Mouse (Mus musculus) limb, embryonic 13.5 days (tissue): ENCODE results near the gene Surf2. TPM values are rescaled to one million over a fixed set of nuclear protein-coding genes. Genes with fewer than 3 reads are reported as not detected.
A peak's percentile ranks its signal among the peaks of the same experiment; 100 is the strongest.

ENCODE experiments used
- ATAC-seq: fragments of 200-750 bp; cut with Nextera tagmentation; 2 replicates; pipeline ENCODE4 v1.8.0; 2017; ENCODE audit warnings: low read depth, moderate number of reproducible peaks, moderate TSS enrichment; ENCODE audit not compliant: low FRiP score
- H3K27ac ChIP-seq: fragments of 300-500 bp; sonication (generic); 2 replicates; pipeline ENCODE4 v1.5.1; 2015; ENCODE audit warnings: inconsistent platforms, mild to moderate bottlenecking, moderate library complexity
- H3K27me3 ChIP-seq: fragments of 300-500 bp; sonication (generic); 2 replicates; pipeline ENCODE4 v1.6.1; 2015; ENCODE audit warnings: mild to moderate bottlenecking, inconsistent platforms
- H3K36me3 ChIP-seq: fragments of 300-500 bp; sonication (generic); 2 replicates; pipeline ENCODE4 v1.6.1; 2015; ENCODE audit warnings: inconsistent platforms, mild to moderate bottlenecking, moderate library complexity
- H3K4me1 ChIP-seq: fragments of 300-500 bp; sonication (generic); 2 replicates; pipeline ENCODE4 v1.6.1; 2015; ENCODE audit warnings: inconsistent platforms
- H3K4me2 ChIP-seq: fragments of 300-500 bp; sonication (generic); replicated peaks from 2 replicates; pipeline ENCODE4 v1.6.1; 2015; ENCODE audit warnings: inconsistent platforms, mild to moderate bottlenecking, moderate library complexity
- H3K4me3 ChIP-seq: fragments of 300-500 bp; sonication (generic); 2 replicates; pipeline ENCODE4 v1.5.1; 2015; ENCODE audit warnings: moderate library complexity, mild to moderate bottlenecking, inconsistent platforms
- H3K9ac ChIP-seq: fragments of 300-500 bp; sonication (generic); 2 replicates; pipeline ENCODE4 v1.6.1; 2015; ENCODE audit warnings: mild to moderate bottlenecking, inconsistent platforms
- H3K9me3 ChIP-seq: fragments of 300-500 bp; sonication (generic); 2 replicates; pipeline ENCODE4 v1.6.1; 2016; ENCODE audit warnings: inconsistent platforms
- WGBS: fragments of 180-500 bp; shearing (Covaris S2); methylation state at CpG from one replicate; pipeline ENCODE4 v1.1.7; 2015; 5-methylcytosine and 5-hydroxymethylcytosine counted together
- polyA plus RNA-seq: library from polyadenylated mRNA; unstranded; fragments of >200 nt; fragmentation: Nextera tagmentation; extraction: Ambion mirVana; gene quantifications from 2 replicates; pipeline ENCODE4 v1.2.1, GENCODE M21; 2015

The Surf2 gene
- polyA plus RNA-seq, 1 experiment from 2014 or later: 42.0 TPM

GRCm38 (mm10) chr2:26920190-26920855, 4.2 kb downstream of the Surf2 start:
- no peak for ATAC-seq
- H3K36me3 ChIP-seq: peaks cover 76% of the 10 kb centered on the region
- no peak overlapping the region for H3K4me3 ChIP-seq
- H3K27ac ChIP-seq: no peak overlapping the region; the same call in 1 of the 2 replicates
- peaks cover 23% of the 10 kb centered on the region for H3K4me1 ChIP-seq
- H3K9me3 ChIP-seq: no peaks in the 10 kb centered on the region
- WGBS: 85% methylated on average over 6 of the region's 6 CpGs
- H3K4me2 ChIP-seq: no peak overlapping the region
- H3K9ac ChIP-seq: no peak overlapping the region
- no peaks in the 10 kb centered on the region for H3K27me3 ChIP-seq

GRCm38 (mm10) chr2:26921784-26922183, 5.6 kb downstream of the Surf2 start:
- peaks cover 91% of the 10 kb centered on the region for H3K36me3 ChIP-seq
- no peak for ATAC-seq
- WGBS: 70% methylated on average over 9 of the region's 9 CpGs
- H3K9me3 ChIP-seq: no peaks in the 10 kb centered on the region
- H3K27ac ChIP-seq: no peak overlapping the region
- no peak overlapping the region for H3K9ac ChIP-seq
- H3K4me3 ChIP-seq: no peak overlapping the region
- H3K4me2 ChIP-seq: no peak overlapping the region
- no peaks in the 10 kb centered on the region for H3K27me3 ChIP-seq
- peaks cover 15% of the 10 kb centered on the region for H3K4me1 ChIP-seq

- peak overlapping the region; percentile 15; the same call in 1 of the 2 replicates for H3K9ac ChIP-seq
- no peaks in the 10 kb centered on the region for H3K27me3 ChIP-seq
- H3K27ac ChIP-seq: no peak overlapping the region
- no peaks in the 10 kb centered on the region for H3K9me3 ChIP-seq
- H3K36me3 ChIP-seq: peaks cover 87% of the 10 kb centered on the region
- H3K4me1 ChIP-seq: peaks cover 42% of the 10 kb centered on the region
- no peak for ATAC-seq
- H3K4me3 ChIP-seq: no peak overlapping the region
- H3K4me2 ChIP-seq: no peak overlapping the region
- 90% methylated on average over 6 of the region's 6 CpGs for WGBS
Observed at GRCm38 (mm10) chr2:26927745-26928476, 11.7 kb downstream of the Surf2 start.

- Histone ChIP-seq H3K4me2 (no peak overlapping the region), H3K36me3 (peaks cover 62% of the 10 kb centered on the region), H3K9me3 (no peaks in the 10 kb centered on the region), H3K4me1 (peaks cover 42% of the 10 kb centered on the region), H3K4me3 (no peak overlapping the region), H3K27me3 (no peaks in the 10 kb centered on the region), H3K9ac (no peak overlapping the region; the same call in 1 of the 2 replicates), H3K27ac (no peak overlapping the region)
- WGBS: 40% methylated on average over 1 of the region's 1 CpGs
- ATAC-seq: no peak
Observed at GRCm38 (mm10) chr2:26930390-26930789, 14.2 kb downstream of the Surf2 start.

- H3K36me3 ChIP-seq: peaks cover 41% of the 10 kb centered on the region
- no peaks in the 10 kb centered on the region for H3K27me3 ChIP-seq
- H3K9ac ChIP-seq: peak overlapping the region; percentile 100
- no peaks in the 10 kb centered on the region for H3K9me3 ChIP-seq
- peak; percentile 58 for ATAC-seq
- peaks cover 41% of the 10 kb centered on the region for H3K4me1 ChIP-seq
- H3K4me2 ChIP-seq: peak overlapping the region; percentile 82
- H3K4me3 ChIP-seq: peak overlapping the region; percentile 97
- H3K27ac ChIP-seq: peak overlapping the region; percentile 91
- WGBS: 1% methylated on average over 49 of the region's 49 CpGs
Observed at GRCm38 (mm10) chr2:26932473-26933303, 16.5 kb downstream of the Surf2 start.

- Histone ChIP-seq H3K9ac (peak within 1 kb of the TSS; percentile 100), H3K27me3 (no peaks in the 10 kb centered on the region), H3K27ac (peak within 1 kb of the TSS; percentile 91), H3K36me3 (peaks cover 33% of the 10 kb centered on the region), H3K4me1 (peaks cover 36% of the 10 kb centered on the region), H3K4me2 (peak within 1 kb of the TSS; percentile 82), H3K9me3 (no peaks in the 10 kb centered on the region), H3K4me3 (peak within 1 kb of the TSS; percentile 97)
- ATAC-seq: peak; percentile 94
- under 1% methylated on average over 58 of the region's 70 CpGs for WGBS
Observed at GRCm38 (mm10) chr2:26933304-26934055, 17.3 kb downstream of the Surf2 start, which contains the start of the genes Surf4 and Stkld1. Gene Surf4 (minus strand): TSS chr2:26933928. Gene Stkld1 (plus strand): TSS chr2:26934047.

GRCm38 (mm10) chr2:26935286-26935685, 19.1 kb downstream of the Surf2 start:
- Histone ChIP-seq H3K9ac (no peak overlapping the region), H3K9me3 (no peaks in the 10 kb centered on the region), H3K27ac (no peak overlapping the region), H3K4me3 (no peak overlapping the region), H3K4me1 (peaks cover 22% of the 10 kb centered on the region), H3K36me3 (peaks cover 15% of the 10 kb centered on the region), H3K4me2 (no peak overlapping the region), H3K27me3 (no peaks in the 10 kb centered on the region)
- ATAC-seq: no peak
- 89% methylated on average over 2 of the region's 2 CpGs for WGBS

- no peak overlapping the region for H3K4me2 ChIP-seq
- no peak overlapping the region for H3K27ac ChIP-seq
- no peaks in the 10 kb centered on the region for H3K9me3 ChIP-seq
- no peak overlapping the region; the same call in 1 of the 2 replicates for H3K9ac ChIP-seq
- no peak overlapping the region for H3K4me3 ChIP-seq
- H3K4me1 ChIP-seq: peaks cover 10% of the 10 kb centered on the region
- ATAC-seq: no peak
- 73% methylated on average over 1 of the region's 1 CpGs for WGBS
- peaks cover 4% of the 10 kb centered on the region for H3K36me3 ChIP-seq
- H3K27me3 ChIP-seq: no peaks in the 10 kb centered on the region
Observed at GRCm38 (mm10) chr2:26936425-26936824, 20.3 kb downstream of the Surf2 start.

- no peaks in the 10 kb centered on the region for H3K4me1 ChIP-seq
- H3K36me3 ChIP-seq: 0 out of 2 replicates have a peak, but pooled peaks cover 3% of the 10 kb centered on the region
- ATAC-seq: no peak
- WGBS: 47% methylated on average over 5 of the region's 5 CpGs
- H3K9ac ChIP-seq: no peak overlapping the region
- no peaks in the 10 kb centered on the region for H3K9me3 ChIP-seq
- H3K27me3 ChIP-seq: no peaks in the 10 kb centered on the region
- no peak overlapping the region for H3K27ac ChIP-seq
- H3K4me2 ChIP-seq: no peak overlapping the region
- H3K4me3 ChIP-seq: no peak overlapping the region
Observed at GRCm38 (mm10) chr2:26941539-26941938, 25.4 kb downstream of the Surf2 start.

- ATAC-seq: no peak
- 85% methylated on average over 3 of the region's 3 CpGs for WGBS
Observed at GRCm38 (mm10) chr2:26943253-26943652, 27.1 kb downstream of the Surf2 start.

GRCm38 (mm10) chr2:26950411-26950810, 34.2 kb downstream of the Surf2 start:
- no peak overlapping the region for H3K9ac ChIP-seq
- peaks cover 81% of the 10 kb centered on the region for H3K36me3 ChIP-seq
- H3K27ac ChIP-seq: no peak overlapping the region
- no peak for ATAC-seq
- H3K4me1 ChIP-seq: no peaks in the 10 kb centered on the region
- H3K27me3 ChIP-seq: no peaks in the 10 kb centered on the region
- H3K4me3 ChIP-seq: no peak overlapping the region
- WGBS: 86% methylated on average over 2 of the region's 2 CpGs
- H3K4me2 ChIP-seq: no peak overlapping the region
- H3K9me3 ChIP-seq: no peaks in the 10 kb centered on the region

More at GRCm38 (mm10) chr2:26943253-26943652, 27.1 kb downstream of the Surf2 start:
- no peak overlapping the region for H3K4me2 ChIP-seq
- no peaks in the 10 kb centered on the region for H3K27me3 ChIP-seq
- H3K4me3 ChIP-seq: no peak overlapping the region
- no peaks in the 10 kb centered on the region for H3K4me1 ChIP-seq
- no peak overlapping the region for H3K27ac ChIP-seq
- H3K36me3 ChIP-seq: 0 out of 2 replicates have a peak, but pooled peaks cover 12% of the 10 kb centered on the region
- no peak overlapping the region for H3K9ac ChIP-seq
- H3K9me3 ChIP-seq: no peaks in the 10 kb centered on the region
